Mouse (Mus musculus) heart, embryonic 14.5 days (tissue): ENCODE results near the gene Dlx3. TPM values are rescaled to one million over a fixed set of nuclear protein-coding genes. Genes with fewer than 3 reads are reported as not detected.

ENCODE experiments used
- ATAC-seq: fragments of 200-750 bp; cut with Nextera tagmentation; 2 replicates; pipeline ENCODE4 v1.8.0; 2017; ENCODE audit warnings: low read depth, moderate TSS enrichment; ENCODE audit not compliant: insufficient number of reproducible peaks, insufficient read depth, low FRiP score
- H3K27ac ChIP-seq, 2 experiments: fragments of 200-500 bp in 1 of 2; fragments of 300-500 bp in 1 of 2; sonication (generic) in 1 of 2; replicated peaks in 1 of 2; 2 replicates each; pipeline ENCODE4 v1.5.1; 2012 to 2014; ENCODE audit warnings: low read depth in 2 of 2, low read length in 2 of 2, control low read depth in 1 of 2, mild to moderate bottlenecking in 1 of 2, mixed read lengths in 1 of 2; ENCODE audit not compliant: control insufficient read depth in 1 of 2, insufficient read depth in 1 of 2
- H3K27me3 ChIP-seq: fragments of 300-500 bp; sonication (generic); 2 replicates; pipeline ENCODE4 v1.6.1; 2014; ENCODE audit warnings: mild to moderate bottlenecking, low read length, control low read depth; ENCODE audit not compliant: control insufficient read depth, insufficient read depth
- H3K36me3 ChIP-seq: fragments of 300-500 bp; sonication (generic); 2 replicates; pipeline ENCODE4 v1.6.1; 2014; ENCODE audit warnings: mild to moderate bottlenecking, control low read depth, low read length, mixed read lengths; ENCODE audit not compliant: control insufficient read depth, insufficient read depth
- H3K4me1 ChIP-seq, 2 experiments: fragments of 200-500 bp in 1 of 2; fragments of 300-500 bp in 1 of 2; sonication (generic) in 1 of 2; 2 replicates each; pipeline ENCODE4 v1.6.1; 2012 to 2014; ENCODE audit warnings: low read length in 2 of 2, control low read depth in 1 of 2, mixed read lengths in 1 of 2; ENCODE audit not compliant: control insufficient read depth in 2 of 2, insufficient read depth in 2 of 2
- H3K4me2 ChIP-seq: fragments of 300-500 bp; sonication (generic); 2 replicates; pipeline ENCODE4 v1.6.1; 2014; ENCODE audit warnings: mild to moderate bottlenecking, low read length
- H3K4me3 ChIP-seq, 2 experiments: fragments of 200-500 bp in 1 of 2; fragments of 300-500 bp in 1 of 2; sonication (generic) in 1 of 2; 2 replicates each; pipeline ENCODE4 v1.5.1; 2012 to 2014; ENCODE audit warnings: low read length in 2 of 2, mild to moderate bottlenecking in 2 of 2, control low read depth in 1 of 2, low read depth in 1 of 2, moderate library complexity in 1 of 2; ENCODE audit not compliant: control insufficient read depth in 1 of 2, insufficient read depth in 1 of 2
- H3K9ac ChIP-seq: fragments of 300-500 bp; sonication (generic); 2 replicates; pipeline ENCODE4 v1.6.1; 2014; ENCODE audit warnings: mild to moderate bottlenecking, low read length
- H3K9me3 ChIP-seq: fragments of 300-500 bp; sonication (generic); 2 replicates; pipeline ENCODE4 v1.6.1; 2016; ENCODE audit warnings: low read length, control low read depth; ENCODE audit not compliant: control insufficient read depth
- WGBS: fragments of 180-500 bp; shearing (Covaris S2); extraction: QIAGEN DNeasy Blood & Tissue Kit; methylation state at CpG from one replicate; pipeline ENCODE4 v1.1.7; 2014; 5-methylcytosine and 5-hydroxymethylcytosine counted together
- polyA plus RNA-seq: library from polyadenylated mRNA; unstranded; fragments of >200 nt; fragmentation: Nextera tagmentation; extraction: Ambion mirVana; gene quantifications from 2 replicates; pipeline ENCODE4 v1.2.1, GENCODE M21; 2014

Dlx3 gene
- polyA plus RNA-seq, 1 experiment from 2014 or later = not detected

- H3K27me3 ChIP-seq = no peaks in the 10 kb centered on the region
- ATAC-seq = no peak
- H3K36me3 ChIP-seq = no peaks in the 10 kb centered on the region
- no peak overlapping the region for H3K27ac ChIP-seq
- no peaks in the 10 kb centered on the region for H3K9me3 ChIP-seq
- 35% methylated on average over 5 of the region's 5 CpGs for WGBS
- no peak overlapping the region for H3K4me3 ChIP-seq
- H3K4me2 ChIP-seq = no peak overlapping the region
- no peak overlapping the region for H3K9ac ChIP-seq
- H3K4me1 ChIP-seq = peaks cover 13 to 23% of the 10 kb centered on the region in 2 experiments
Measured at GRCm38 (mm10) chr11:95093077-95093476, 26.8 kb upstream of the Dlx3 start.

- no peak overlapping the region for H3K9ac ChIP-seq
- no peak overlapping the region for H3K4me3 ChIP-seq
- ATAC-seq = no peak
- 85% methylated on average over 10 of the region's 10 CpGs for WGBS
- H3K36me3 ChIP-seq = no peaks in the 10 kb centered on the region
- no peaks in the 10 kb centered on the region for H3K27me3 ChIP-seq
- H3K27ac ChIP-seq = no peak overlapping the region
- H3K9me3 ChIP-seq = no peaks in the 10 kb centered on the region
- H3K4me1 ChIP-seq = peaks cover 12 to 13% of the 10 kb centered on the region in 2 experiments
- no peak overlapping the region for H3K4me2 ChIP-seq
Measured at GRCm38 (mm10) chr11:95095596-95095995, 24.3 kb upstream of the Dlx3 start.

GRCm38 (mm10) chr11:95096608-95097373 lies 23.1 kb upstream of the Dlx3 start:
- H3K27ac ChIP-seq = peak overlapping the region; percentile 27 to 53; a peak in 2 of 4 replicates
- no peak overlapping the region for H3K4me2 ChIP-seq
- WGBS = 47% methylated on average over 4 of the region's 4 CpGs

GRCm38 (mm10) chr11:95097889-95098288 lies 22.0 kb upstream of the Dlx3 start:
- Histone ChIP-seq H3K4me3 (no peak overlapping the region), H3K36me3 (no peaks in the 10 kb centered on the region), H3K4me2 (no peak overlapping the region), H3K27ac (no peak overlapping the region), H3K4me1 (peaks cover 12 to 13% of the 10 kb centered on the region in 2 experiments), H3K9ac (no peak overlapping the region), H3K9me3 (no peaks in the 10 kb centered on the region), H3K27me3 (no peaks in the 10 kb centered on the region)
- ATAC-seq = no peak
- 68% methylated on average over 6 of the region's 6 CpGs for WGBS

More at GRCm38 (mm10) chr11:95096608-95097373, 23.1 kb upstream of the Dlx3 start:
- 0 out of 2 replicates have a peak overlapping the region, but pooled peaks have one; percentile 0 for H3K9ac ChIP-seq
- ATAC-seq = 0 out of 2 replicates have a peak, but pooled peaks have one; percentile 31
- no peaks in the 10 kb centered on the region for H3K36me3 ChIP-seq
- no peaks in the 10 kb centered on the region for H3K9me3 ChIP-seq
- no peak overlapping the region for H3K4me3 ChIP-seq
- H3K27me3 ChIP-seq = no peaks in the 10 kb centered on the region
- H3K4me1 ChIP-seq = peaks cover 12 to 13% of the 10 kb centered on the region in 2 experiments

- H3K4me2 ChIP-seq = no peak overlapping the region
- H3K36me3 ChIP-seq = no peaks in the 10 kb centered on the region
- no peak overlapping the region for H3K27ac ChIP-seq
- H3K9me3 ChIP-seq = no peaks in the 10 kb centered on the region
- H3K4me1 ChIP-seq = peaks cover 12 to 13% of the 10 kb centered on the region in 2 experiments
- no peak for ATAC-seq
- H3K27me3 ChIP-seq = no peaks in the 10 kb centered on the region
- H3K4me3 ChIP-seq = no peak overlapping the region
- WGBS = 79% methylated on average over 5 of the region's 5 CpGs
- H3K9ac ChIP-seq = no peak overlapping the region
Measured at GRCm38 (mm10) chr11:95098346-95099095, 21.4 kb upstream of the Dlx3 start.

GRCm38 (mm10) chr11:95100393-95100792 lies 19.5 kb upstream of the Dlx3 start:
- Histone ChIP-seq H3K9me3 (no peaks in the 10 kb centered on the region), H3K4me1 (peaks cover 21 to 22% of the 10 kb centered on the region in 2 experiments), H3K27ac (no peak overlapping the region), H3K9ac (no peak overlapping the region), H3K27me3 (no peaks in the 10 kb centered on the region), H3K36me3 (no peaks in the 10 kb centered on the region), H3K4me2 (no peak overlapping the region), H3K4me3 (no peak overlapping the region)
- WGBS = 51% methylated on average over 3 of the region's 3 CpGs
- no peak for ATAC-seq

GRCm38 (mm10) chr11:95101071-95101788 lies 18.7 kb upstream of the Dlx3 start:
- Histone ChIP-seq H3K27ac (no peak overlapping the region), H3K4me1 (peaks cover 24 to 27% of the 10 kb centered on the region in 2 experiments)
- WGBS = 38% methylated on average over 16 of the region's 16 CpGs

More at GRCm38 (mm10) chr11:95101071-95101788, 18.7 kb upstream of the Dlx3 start:
- Histone ChIP-seq H3K4me2 (no peak overlapping the region), H3K27me3 (no peaks in the 10 kb centered on the region), H3K9me3 (no peaks in the 10 kb centered on the region), H3K9ac (no peak overlapping the region), H3K36me3 (no peaks in the 10 kb centered on the region), H3K4me3 (no peak overlapping the region)
- ATAC-seq = no peak
